Mouse (Mus musculus) layer of hippocampus, adult 18-20 months (tissue): ENCODE data around the gene Csk. TPM values are rescaled to one million over a fixed set of nuclear protein-coding genes. Genes with fewer than 3 reads are reported as not detected.

ENCODE experiments used
- DNase-seq, 2 experiments: peaks; one replicate each; pipeline ENCODE4 v3.0.0; 2022; ENCODE audit warnings: low spot score in 2 of 2
- long read RNA-seq: library from polyadenylated mRNA; stranded (forward); transcript quantifications from one replicate; pipeline ENCODE4 v2.0.0, GENCODE M21; 2021
- total RNA-seq, 2 experiments: library from RNA; stranded (reverse); gene quantifications; 2 replicates each; pipeline ENCODE4 v1.2.3; 2021

Gene Csk
- total RNA-seq = 10 to 100 TPM; 36.4 to 37.1 TPM
- long read RNA-seq, transcript Csk-201 (13 exons, 2,749 nt) = major isoform, 6 of 14 reads
- long read RNA-seq, partial matches to known transcripts = 5 of 14 reads
- long read RNA-seq, other reads (novel, unspliced or antisense) = 3 of 14 reads

- no peak for DNase-seq
Measured at GRCm38 (mm10) chr9:57653283-57653682, at the start of gene Csk. Gene Csk, minus strand, starts transcription at chr9:57653631.

DNA sequence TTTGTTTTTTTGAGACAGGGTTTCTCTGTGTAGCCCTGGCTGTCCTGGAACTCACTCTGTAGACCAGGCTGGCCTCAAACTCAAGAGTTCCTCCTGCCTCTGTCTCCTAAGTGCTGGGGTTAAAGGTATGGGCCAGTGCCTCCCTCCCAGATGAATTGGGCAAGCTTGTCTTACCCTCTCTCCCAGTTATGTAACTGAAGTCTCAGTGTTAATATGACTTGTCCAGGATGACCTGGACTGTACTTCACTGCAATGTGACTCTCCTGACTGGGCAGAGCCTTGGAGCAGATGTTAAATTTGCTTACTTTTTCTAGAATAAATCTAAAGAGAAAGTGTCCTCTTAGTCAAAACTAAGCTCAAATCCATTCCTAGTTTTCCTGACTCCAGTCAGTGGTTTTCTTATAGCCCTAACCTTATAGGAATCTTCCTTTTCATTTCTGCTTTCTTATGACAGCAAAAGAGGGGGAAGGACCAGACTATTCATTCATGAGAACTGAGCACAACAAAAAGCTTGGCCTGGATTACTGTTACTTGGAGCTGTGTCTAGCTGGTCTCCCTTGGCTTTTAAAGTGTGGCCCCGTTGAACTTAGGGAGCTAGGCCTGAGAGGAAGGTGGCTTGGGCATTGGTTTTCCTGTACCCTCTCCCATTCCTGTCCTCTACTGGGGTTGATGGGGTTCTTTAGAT lies 45.2 kb upstream of the Csk start:
- DNase-seq = peak in 1 of 2 experiments; percentile 26

GRCm38 (mm10) chr9:57697380-57697779 lies 43.9 kb upstream of the Csk start:
- DNase-seq = no peak

DNA sequence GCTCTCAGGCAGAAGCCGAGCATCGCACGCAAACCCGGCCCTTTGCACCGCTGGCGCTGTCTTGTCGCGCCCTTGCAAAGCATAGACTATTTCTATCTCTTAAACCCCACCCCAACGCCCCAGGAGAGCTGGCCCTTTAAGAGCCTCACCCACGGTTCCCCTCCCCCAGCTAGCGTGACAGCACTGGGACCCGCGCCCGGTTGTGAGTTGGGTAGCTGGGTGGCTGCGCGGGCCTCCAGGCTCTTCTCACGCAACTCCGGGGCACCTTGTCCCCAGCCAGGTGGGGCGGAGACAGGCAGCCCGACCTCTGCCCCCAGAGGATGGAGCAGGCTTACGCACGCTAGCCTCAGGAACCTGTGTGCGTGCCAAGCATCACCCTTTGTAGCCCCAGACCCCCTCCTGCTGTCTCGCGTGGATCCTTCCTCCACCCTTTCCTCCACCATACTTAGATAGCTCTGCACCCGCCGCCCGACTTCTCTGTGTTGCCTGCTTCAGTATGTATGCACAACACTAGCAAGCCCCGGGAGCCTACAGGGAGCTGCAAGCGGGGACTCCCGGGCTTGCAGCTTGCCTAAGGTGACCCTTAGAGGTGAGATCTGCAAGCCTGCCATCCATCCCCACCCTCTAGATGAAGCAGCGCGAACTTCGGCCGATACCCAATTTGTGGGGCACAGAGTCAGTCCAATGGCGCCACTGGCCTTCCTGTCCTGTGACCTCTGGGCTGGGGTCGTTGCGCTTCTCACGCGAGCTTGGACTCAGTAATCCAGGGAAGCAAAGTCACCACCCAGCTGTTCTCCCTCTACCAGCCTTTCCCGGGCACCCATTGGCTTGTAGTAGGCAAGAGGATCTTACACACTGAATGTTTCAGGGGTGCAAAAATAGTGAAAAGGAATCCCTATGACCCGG lies 43.2 kb upstream of the Csk start:
- DNase-seq = peak; percentile 65 to 77

GRCm38 (mm10) chr9:57694108-57694507 lies 40.7 kb upstream of the Csk start:
- no peak for DNase-seq

DNA sequence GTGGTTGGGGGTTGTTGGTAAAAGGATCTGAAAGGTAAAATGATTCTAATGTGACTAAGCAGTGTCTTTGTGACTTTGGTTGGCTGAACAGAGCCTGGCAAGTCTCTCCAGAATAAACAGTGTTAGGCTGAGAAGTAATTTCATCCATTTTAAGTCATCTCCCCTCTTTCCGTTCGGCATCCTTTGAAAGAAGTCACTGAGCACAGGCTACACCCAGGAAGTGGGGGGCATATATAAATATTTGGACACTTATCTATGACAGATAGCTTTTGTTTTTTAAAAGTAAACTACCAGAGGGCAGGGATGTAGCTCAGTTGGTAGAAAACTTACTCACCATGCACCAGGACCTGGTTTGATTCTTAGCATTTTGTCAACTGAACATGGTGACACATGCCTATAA lies 35.2 kb upstream of the Csk start:
- DNase-seq = no peak

GRCm38 (mm10) chr9:57688158-57688557 lies 34.7 kb upstream of the Csk start:
- DNase-seq = no peak

DNA sequence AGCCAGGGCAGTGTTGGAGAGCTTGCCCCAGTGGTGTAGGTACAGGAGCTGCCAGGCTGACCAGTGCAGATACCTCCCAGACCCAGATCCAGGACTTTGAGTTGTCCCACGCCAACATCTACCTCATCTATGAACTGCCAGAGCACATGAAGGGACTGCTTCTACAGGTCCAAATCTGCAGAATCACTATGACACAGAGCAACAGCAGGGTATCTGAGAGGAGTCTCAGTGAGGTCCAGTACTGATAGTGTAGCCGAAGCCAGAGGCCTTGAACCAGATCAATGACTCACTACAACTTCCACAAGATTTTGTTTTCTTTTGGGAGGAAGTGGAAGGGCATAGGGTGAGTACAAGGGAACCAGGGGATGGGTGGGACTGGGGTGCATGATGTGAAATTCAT lies 34.3 kb upstream of the Csk start, which contains the start of gene Cyp1a1:
TSS of gene Cyp1a1 (plus strand) at position 178 of the 400 bp plus-strand sequence.
- DNase-seq = no peak

GRCm38 (mm10) chr9:57686011-57686410 lies 32.6 kb upstream of the Csk start:
- no peak for DNase-seq

DNA sequence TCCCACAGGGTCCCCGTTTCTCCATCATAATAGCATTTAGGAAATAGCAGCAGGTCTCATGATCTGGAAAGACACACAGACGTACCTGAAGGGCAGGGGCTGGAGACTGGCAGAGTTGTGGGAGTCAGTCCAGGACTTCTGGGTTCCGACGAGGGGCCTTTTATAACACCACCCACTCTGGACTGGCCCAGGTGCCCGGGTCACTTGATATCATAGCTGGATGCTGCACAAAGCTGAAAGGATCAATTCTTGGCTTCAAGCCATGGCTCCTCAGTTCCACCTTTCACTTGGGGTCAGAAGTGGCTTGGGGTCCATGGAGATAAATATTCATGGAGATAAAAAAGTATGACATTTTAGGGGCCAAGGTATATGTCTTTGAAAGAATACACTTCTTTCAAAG lies 30.1 kb upstream of the Csk start, which contains the start of gene Cyp1a2:
TSS of gene Cyp1a2 (minus strand) at position 184 of the 400 bp plus-strand sequence.
- DNase-seq = no peak

DNA sequence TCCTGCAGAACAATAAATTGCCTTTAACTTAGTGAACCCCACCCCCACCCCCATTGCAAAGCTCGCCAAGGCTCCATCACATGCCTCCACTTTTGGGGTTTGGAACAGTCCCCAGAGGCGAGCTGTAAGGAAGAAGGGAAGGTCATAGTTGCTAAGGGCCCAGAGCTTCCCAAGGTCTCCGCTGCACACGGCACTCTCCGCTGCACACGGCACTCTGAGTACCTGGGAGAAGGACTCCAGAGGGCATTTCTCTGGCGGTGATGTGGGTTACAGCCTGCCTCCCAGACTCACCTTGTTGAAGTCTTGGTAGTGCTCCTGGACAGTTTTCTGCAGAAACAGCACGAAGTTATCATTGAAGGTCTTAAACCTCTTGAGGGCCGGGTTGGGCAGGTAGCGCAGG lies 28.0 kb upstream of the Csk start:
- no peak for DNase-seq

GRCm38 (mm10) chr9:57671500-57671899 lies 18.1 kb upstream of the Csk start:
- DNase-seq = no peak

GRCm38 (mm10) chr9:57671037-57671436 lies 17.6 kb upstream of the Csk start:
- DNase-seq = no peak

GRCm38 (mm10) chr9:57669566-57669965 lies 16.1 kb upstream of the Csk start:
- no peak for DNase-seq

- DNase-seq = no peak
Measured at GRCm38 (mm10) chr9:57668277-57668676, 14.8 kb upstream of the Csk start.

DNA sequence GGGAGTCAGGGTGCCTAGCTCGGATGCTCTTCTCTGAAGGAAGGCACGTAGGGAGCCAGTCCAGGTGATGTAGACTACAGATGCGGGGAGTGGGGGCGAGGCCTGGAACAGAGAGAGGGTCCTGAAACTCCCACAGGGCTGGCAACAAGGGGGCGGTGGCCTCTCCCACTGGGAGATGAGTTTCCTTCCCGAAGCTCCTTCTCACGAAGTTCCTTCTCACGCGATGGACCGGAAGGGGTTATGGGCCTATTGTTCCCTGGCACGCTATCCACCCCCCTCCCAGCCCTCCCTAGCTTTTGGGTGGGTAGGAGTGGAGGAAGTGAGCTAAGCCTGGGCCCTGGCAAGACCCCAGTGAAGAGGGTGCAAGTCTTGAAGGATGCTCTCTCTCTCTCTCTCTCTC lies 14.4 kb upstream of the Csk start:
- no peak for DNase-seq

GRCm38 (mm10) chr9:57667136-57667535 lies 13.7 kb upstream of the Csk start:
- DNase-seq = no peak

- no peak for DNase-seq
Measured at GRCm38 (mm10) chr9:57666536-57666935, 13.1 kb upstream of the Csk start.

- no peak for DNase-seq
Measured at GRCm38 (mm10) chr9:57664616-57665015, 11.2 kb upstream of the Csk start.

- no peak for DNase-seq
Measured at GRCm38 (mm10) chr9:57661552-57661951, 8.1 kb upstream of the Csk start.

DNA sequence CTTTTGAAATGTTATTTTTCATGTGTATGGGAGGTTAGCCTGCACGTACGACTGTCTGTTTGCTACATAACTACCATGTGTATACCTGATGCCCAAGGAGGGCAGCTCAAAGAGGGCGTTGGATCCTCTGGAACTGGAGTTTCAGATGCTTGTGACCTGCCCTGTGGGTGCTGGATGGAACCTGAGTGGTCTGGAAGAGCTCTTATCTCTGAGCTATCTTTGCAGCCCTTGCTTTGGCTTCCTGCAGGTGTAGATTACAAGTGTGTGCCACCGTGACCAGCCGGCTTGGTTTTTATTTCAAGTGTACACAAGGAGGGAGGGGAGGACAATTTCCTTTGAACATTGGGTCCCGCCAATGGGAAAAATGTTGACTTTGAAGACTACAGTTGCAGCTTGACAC lies 7.1 kb upstream of the Csk start:
- DNase-seq = no peak

DNA sequence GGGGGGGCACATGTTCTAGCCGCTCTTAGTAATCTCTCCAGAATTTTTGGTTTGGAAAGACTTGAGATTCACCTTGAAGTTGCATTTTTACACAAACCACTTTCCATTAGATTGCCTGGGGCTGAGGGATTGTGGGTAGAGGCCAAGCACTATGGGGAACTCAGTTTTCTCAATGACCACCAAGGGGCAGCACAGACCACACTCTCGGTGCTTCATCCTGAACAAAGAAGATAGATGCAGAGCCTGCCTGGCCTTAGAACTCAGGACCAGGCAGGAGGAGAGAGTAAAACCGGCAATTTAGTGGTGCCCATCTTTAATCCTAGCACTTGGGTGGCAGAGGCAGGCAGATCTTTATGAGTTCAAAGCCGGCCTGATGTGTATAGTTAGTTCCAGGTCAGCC lies 6.3 kb upstream of the Csk start:
- peak; percentile 56 to 85 for DNase-seq
